Mouse (Mus musculus) bone marrow, adult 2 months (tissue): Measurements from ENCODE around the gene Thsd7a.

Source experiments
- CTCF ChIP-seq: fragments of 200-500 bp; IDR thresholded peaks from 2 replicates; pipeline ENCODE4 v1.5.1; 2011; ENCODE audit warnings: low read length, control low read depth; ENCODE audit not compliant: control insufficient read depth, insufficient read depth
- POLR2A ChIP-seq: fragments of 200-500 bp; IDR thresholded peaks from 2 replicates; pipeline ENCODE4 v1.6.1; 2011; ENCODE audit warnings: low read depth, mild to moderate bottlenecking, control low read depth, low read length, borderline replicate concordance; ENCODE audit not compliant: control insufficient read depth

DNA sequence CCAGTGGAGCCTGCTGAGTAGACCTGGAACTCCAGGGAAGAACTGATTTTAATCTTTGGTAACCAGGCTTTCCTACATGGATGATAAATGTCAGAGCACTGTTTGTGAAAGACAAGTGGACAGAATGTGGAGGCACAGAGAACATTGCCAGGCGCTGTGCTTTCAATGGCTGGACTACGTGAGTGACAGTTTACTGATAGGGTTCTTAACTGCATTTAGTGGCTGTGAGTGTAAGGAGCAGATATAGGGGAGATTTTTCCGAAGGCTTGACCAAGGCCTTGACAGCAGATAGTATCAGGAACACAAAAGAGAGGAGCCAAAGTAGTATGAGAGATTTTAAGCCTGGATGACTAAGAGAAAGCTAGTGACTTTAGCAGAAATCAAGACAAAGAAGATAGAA lies 295.1 kb downstream of the Thsd7a start:
- TF ChIP-seq CTCF (no peak), POLR2A (no peak)
